Mouse (Mus musculus) frontal cortex, postnatal 36 days (tissue): ENCODE measurements around the gene Phf21a.
"Not testable (repeated sequence)": the region's sequence is repeated elsewhere in the genome, so short reads cannot be mapped to it uniquely, and the experiment has no call there.

Source experiments
- DNase-seq, 2 experiments: peaks; one replicate each; pipeline ENCODE4 v3.0.0; 2022; ENCODE audit warnings: low spot score in 2 of 2

Gene Phf21a

DNA sequence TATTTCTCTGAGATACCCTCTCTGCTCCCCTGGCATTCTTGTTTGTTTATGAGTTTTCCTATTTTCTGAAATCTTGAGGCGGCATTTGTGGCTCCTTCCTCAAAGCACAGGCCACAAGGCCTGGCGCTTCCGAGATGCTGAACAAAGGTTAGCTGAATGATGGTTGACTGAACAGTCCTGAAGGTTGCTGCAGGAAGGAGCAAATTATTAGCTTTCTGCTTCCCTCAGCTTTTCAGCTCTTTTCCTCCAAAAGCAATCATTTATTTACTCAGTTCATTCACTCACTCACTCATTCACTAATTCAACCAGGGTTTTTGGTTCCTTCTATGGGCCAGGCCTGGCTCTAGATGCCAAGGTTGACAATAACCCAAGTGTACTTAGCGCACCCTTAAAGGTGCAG lies 10.7 kb upstream of the Phf21a start:
- DNase-seq: no peak

DNA sequence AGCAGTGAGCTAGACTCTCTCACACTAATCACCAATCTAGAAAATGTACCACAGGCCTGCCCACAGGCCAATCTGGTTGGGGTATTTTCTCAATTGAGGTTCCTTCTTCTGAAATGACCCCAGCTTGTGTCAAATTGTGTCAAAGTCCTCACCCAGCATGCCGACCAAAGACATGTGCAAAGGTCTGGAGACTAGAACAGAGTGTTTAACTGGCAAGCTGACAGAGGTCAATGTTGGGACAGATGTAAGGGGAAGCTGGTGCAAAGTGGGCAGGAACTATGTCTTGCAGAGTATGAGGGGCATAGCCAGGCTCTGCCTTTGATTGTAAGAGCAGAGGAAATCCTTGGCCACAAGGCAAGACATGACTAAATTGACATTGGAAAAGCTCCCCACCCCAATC lies 7.2 kb upstream of the Phf21a start:
- no peak for DNase-seq

DNA sequence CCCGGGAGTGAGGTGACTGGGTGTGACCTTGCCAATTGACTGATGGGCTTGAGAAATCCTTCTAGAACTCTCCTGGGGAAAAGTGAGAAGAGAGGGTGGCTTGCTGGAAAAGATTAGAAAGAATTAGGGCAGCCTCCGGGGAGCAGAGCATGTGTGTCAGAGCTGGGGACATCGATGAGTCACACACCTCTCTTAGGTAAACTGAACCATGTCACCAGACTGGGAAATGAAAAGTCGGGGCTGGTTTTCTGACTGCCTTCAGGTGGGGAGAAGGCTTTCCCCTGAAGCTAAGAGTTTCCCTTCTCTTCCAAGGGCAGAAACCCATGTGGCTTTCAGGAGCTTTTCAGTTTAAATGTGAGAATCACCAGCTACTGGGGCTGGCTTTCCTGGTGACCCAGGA lies 5.9 kb upstream of the Phf21a start:
- DNase-seq: no peak

DNA sequence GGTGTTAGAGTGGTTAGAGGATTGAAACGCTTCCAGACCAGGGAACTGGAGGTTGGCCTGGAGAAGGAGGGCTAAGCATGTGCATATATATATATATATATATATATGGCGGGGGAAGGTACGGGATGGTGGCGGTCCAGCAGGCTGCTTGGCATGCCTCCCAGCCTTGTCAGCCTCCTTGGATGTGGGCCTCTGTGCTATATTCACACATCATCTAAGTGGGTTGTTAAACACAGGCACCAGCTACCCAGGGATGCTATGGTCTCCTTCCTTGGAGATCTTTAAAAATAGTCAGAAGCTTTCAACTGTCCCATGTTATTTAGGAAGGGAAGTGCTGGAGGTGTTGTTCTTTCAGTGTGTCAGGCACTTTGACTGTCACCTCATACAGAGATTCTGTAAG lies 3.1 kb upstream of the Phf21a start:
- peak; percentile 57 to 75 for DNase-seq

DNA sequence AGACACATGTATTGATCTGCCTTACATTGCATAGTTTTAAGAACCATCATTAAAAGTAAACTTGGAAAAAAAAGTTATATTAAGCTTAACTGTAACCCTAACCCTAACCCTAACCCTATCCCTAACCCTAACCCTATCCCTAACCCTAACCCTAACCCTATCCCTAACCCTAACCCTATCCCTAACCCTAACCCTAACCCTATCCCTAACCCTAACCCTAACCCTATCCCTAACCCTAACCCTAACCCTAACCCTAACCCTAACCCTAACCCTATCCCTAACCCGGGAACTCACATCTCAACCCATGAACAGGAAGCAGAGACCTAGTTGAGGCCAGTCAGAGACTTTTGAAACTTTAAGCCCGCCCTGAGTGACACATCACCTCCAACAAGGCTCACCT lies 586 bp downstream of the Phf21a start:
- not testable (repeated sequence) for DNase-seq

DNA sequence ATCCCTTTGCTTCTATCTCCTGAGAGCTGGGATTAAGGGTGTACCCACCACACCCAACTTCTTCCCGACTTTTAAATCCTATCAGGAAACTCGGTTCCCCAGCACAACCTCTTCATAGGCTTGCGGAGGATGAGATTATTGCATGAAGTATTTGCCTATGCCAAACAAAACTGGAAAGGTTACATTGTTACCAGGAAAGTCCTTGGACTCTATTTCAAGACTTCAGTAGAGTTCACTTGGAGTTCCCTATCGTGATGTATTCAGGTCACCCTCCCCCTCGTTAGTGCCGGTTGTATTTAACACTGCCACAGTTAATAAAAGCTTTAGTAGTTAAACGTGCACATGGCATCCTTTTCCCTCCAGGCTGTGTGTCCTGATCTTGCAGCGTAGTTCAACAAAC lies 1.2 kb downstream of the Phf21a start:
- DNase-seq: no peak

DNA sequence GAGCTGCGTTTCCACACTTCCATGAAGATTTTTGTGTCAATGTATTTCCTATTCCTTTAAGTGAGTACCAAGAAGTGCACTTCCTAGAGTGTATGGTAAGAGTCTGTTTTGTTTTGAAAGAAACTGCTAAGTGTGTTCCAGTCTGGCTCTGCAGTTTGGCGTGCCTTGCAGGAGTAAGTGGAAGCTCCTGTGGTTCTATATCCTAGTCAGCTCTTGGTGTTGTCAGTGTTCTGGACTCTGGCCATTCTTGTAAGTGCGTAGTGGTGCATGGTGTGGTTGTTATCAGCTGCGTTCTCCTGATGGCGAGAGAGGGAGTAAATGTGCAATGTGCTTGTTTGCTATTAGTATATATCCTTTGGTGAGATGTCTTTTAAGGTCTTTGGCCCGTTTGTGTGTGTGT lies 7.9 kb downstream of the Phf21a start:
- no peak for DNase-seq

DNA sequence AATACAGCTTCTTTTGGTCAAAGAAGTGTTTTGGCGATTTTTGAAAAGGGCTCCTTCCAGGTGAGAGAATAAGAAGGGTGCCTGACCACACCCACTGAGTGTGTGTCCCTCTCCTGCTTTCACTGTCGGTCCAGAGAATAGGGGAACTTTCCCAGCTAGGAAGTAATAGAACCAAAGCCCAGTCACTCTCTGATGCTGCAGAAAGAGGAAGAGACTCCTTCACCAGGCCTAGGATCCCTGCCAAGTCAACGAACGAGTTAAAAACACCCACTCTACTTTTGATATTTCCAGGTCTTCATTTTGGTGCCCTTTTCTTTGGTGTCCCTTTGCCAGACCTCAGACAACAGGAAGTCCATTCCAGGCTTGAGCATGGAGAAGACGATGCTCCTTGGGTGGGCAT lies 31.6 kb downstream of the Phf21a start:
- DNase-seq: no peak

DNA sequence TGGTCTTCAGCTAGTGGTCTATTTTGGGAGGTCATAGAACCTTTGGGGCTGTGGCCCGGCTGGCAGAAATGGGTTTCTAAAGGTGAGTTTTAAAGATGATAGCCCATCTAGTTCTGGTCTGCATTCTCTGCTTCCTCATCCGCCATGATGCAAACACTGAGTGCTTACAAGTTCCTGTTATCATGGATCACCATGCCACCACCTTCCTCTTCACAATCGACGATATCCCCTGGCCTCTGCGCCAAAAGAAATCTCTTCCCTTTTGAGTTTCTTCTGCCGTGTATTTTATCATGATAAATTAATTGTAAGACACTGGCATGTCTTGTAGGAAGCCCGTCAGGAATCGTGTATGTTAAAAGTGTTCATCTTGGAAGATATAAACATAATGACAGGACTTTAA lies 32.4 kb downstream of the Phf21a start:
- no peak for DNase-seq

DNA sequence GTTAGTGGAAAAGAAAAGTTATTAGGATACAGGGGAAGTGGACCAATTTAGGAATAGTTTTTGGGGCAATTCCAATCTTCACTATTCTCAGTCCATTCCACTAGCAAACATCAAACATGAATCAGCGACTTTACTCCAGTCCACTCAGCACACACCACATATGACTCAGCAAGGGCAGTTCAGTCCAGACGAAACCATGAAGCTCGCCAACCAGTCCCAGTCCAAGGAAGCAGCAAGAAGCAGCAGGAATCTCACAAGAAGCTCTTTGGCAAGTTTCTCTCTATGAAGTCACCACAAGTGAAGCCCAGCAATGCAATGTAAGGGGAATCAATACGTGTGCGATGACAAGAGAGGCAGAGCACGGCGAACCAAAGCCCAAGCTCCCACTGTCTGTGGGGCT lies 37.2 kb downstream of the Phf21a start:
- no peak for DNase-seq

DNA sequence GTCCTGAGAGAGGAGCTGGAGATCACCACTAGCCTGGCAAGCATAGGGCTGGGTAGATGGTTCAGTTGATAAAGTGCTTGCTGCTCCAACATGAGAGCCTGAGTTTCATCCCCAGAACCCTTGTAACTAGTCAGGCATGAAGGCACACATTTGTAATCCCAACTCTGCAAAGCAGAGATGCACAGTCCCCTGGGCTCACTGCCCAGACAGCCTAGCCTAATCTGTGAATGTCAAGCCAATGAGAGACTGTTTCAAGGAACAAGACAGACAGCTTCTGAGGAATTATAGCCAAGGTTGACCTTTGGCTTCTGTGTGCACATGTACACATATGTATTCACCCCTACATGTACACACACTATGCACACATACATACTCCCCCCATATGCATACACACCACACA lies 45.8 kb downstream of the Phf21a start:
- no peak for DNase-seq

DNA sequence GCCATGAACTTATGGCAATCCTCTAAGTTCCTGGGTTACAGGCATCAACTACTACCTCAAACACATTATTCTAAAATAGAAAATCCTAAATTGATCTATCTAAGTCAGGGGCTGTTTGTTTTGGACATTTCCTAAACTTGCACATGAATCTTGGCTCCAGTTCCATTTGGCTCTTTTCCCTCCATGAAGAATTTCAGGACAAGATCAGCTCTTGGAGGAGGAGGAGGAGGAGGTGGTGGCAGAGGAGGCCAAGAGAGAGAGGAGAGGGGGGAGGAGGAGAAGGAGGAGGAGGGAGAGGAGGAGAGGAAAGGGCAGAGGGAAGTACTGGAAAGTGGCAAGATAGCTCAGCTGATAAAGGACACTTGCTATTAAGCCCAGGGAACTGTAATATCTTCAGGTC lies 46.4 kb downstream of the Phf21a start:
- no peak for DNase-seq

DNA sequence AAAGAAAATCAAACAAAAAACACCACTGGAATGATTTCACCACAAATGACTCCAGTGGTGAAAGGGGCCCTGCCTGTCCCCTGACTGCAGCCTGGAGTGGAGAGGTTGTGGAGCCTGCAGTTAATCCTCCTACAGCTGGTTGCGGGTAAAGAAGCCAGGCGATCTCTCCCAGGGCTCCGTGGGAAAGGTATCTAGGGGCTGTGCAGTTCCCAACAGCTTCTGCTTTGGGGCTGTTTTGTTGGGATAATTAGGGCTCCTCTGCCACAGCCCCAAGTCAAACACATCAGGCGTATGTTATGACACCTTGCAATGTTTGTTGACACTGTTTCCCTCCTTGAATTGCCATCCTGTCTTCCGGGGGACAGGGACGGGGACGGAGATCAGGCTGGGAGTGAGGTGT lies 47.5 kb downstream of the Phf21a start:
- DNase-seq: no peak

DNA sequence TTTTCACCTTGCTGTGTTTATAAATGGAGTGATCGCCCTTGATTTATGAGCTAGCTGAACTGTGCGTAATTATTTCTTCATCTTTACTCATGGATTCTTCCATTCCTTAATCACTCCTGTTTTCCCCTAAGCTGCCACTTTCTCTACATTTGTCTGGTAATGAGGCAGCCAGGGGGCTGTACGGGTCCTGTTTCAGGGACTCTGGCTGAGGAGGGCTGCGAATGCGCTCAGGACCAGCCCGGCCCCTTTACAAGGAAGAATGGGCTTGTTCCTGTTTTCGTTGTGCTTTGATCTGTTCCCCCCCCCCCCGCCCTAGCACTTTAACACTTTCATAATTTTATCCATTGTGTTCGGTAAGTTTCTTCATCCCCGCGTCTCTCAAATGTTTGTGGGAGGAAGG lies 48.2 kb downstream of the Phf21a start:
- no peak for DNase-seq

DNA sequence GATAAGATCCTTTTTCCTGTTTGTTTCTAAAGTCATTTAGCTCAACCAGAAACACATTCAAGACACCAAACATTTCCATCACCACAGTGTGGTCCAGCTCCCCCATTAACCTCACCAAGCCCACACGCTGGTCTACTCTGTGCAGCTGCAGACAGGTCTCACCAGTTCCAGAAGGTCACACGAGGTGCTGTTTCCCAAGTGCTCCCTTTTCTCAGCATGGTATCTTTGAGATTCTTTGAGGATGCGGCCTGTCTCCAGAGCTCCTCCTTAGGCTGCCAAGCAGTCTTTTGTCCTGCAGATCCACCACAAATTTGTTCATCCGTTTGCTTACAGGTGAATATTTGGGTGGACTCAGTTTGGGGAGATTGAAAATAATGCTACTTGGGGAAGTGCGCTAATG lies 51.0 kb downstream of the Phf21a start:
- no peak for DNase-seq

DNA sequence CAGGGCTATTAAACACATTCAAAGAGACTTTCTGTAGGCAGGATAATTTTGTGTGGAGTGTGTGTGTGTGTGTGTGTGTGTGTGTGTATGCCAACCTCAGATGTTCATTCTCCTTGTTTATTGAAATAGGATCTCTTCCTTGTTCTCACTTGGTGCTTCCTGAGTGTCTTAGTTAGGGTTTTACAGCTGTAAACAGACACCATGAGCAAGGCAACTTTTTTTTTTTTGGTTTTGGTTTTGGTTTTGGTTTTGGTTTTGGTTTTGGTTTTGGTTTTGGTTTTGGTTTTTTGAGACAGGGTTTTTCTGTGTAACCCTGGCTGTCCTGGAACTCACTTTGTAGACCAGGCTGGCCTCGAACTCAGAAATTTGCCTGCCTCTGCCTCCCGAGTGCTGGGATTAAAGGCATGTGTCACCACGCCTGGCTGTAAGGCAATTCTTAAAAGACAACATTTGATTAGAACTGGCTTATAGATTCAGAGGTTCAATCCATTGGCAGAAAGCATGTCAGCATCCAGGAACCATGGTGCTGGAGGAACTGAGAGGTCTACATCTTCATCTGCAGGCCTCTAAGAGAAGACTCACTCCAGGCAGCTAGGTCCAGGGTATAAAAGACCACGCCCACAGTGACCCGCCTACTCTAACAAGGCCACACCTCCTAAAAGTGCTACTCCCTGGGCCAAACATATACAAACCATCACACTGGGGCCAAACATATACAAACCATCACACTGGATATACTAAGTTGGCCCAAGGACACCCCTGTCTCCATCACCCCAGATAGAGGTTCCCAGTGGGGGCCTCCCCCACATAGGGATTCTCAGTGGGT lies 55.2 kb downstream of the Phf21a start:
- DNase-seq: not testable (repeated sequence)

DNA sequence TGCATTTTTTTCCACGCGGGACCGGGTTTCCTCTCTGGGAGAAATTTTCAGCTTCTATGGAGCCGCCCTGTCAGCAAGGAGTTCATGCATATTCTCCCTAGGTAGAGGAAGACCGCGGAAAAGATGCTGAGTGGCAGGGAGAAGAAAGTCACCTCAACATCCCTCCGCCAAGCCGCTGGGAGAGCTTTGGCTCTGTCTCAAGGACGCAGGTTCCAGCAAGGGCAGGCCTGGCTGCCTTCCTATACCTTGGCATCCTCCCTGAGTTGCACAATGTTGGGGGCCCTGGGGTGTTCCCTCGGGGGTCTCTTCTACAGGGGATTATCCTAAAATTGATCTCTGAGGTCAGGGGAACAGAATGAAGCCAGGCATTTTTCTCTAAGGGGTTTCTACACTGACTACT lies 71.4 kb downstream of the Phf21a start:
- no peak for DNase-seq

DNA sequence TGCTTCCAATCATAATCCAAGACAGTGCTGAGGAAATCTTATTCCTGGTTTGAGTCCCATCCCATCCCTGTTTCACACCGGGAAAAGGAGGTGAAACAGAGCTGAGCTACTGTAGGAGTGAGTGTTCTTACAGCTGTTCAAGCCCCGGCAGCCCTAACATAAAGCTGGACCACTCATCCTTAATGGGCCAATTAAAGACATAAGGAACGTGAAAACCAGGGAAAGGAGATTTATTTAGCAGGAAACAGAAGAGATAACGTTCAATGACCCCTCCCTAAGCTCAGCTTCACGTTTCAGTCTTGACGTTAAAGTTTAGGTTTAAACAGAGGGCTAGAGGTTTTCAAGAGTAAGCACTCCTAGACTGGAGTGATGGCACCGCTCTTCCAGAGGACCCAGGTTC lies 74.0 kb downstream of the Phf21a start:
- no peak for DNase-seq

DNA sequence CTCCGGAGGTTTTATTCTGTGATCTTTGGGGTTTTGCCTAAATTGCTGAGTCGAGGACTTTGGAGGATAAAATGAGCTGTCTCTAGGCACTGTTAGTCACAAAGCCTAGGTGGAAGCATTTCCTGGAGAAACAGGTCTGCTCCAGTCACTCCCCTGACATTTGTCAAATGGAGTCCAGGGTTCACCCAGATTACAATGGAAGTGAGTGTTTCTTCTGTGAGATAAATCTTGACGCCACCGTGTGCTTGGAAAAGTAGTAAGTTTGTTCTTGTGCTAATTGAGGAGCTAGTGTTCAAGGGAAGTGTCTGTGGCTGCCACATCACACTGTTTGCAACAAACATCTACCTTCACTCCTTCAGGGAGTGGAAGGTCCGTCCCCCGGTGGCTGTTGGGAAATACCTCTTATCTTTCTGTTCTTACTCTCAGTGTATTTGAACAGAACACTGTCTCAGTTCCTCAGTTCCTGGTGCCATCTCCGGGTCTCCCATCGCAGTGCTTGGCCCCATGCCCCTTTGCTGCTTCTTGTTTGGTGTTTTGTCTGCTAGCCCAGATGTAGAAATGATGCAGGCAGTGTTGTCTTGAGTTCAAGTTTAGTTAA lies 78.2 kb downstream of the Phf21a start:
- no peak for DNase-seq

DNA sequence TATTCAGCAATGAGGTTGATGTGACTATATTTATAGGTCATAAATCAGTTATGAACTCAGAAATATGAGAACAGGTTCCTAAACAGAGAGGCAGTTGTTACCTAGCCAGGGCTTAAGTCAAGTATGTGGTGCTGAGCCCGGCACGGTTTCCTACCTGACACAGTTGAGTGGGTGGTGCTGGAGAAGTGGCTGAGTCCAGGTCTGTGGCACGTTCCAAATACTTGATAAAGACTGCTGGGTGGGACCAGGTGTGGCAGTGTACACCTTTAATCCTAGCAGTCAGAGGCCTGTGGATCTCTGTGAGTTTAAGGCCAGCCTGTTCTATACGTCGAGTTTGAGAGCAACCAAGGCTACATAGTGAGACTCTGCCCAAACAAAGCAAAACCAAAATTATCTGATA lies 79.4 kb downstream of the Phf21a start:
- no peak for DNase-seq

DNA sequence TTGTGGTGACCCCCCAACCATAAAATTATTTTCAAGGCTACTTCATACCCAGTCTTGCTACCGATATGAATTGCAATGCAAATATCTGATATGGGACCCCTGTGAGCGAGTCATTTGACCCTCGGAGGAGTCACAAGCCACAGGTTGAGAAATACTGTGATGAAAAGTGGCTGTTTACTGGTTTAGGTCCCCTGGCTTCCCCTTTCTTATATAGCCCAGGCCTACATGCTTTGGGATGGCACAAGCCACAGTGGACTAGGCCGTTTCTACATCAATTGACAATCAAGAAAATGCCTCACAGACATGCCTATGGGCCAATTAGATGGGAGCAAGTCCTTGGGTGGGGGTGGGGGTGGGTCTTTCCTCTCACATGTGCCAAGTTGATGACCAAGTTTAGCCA lies 80.3 kb downstream of the Phf21a start:
- DNase-seq: no peak

DNA sequence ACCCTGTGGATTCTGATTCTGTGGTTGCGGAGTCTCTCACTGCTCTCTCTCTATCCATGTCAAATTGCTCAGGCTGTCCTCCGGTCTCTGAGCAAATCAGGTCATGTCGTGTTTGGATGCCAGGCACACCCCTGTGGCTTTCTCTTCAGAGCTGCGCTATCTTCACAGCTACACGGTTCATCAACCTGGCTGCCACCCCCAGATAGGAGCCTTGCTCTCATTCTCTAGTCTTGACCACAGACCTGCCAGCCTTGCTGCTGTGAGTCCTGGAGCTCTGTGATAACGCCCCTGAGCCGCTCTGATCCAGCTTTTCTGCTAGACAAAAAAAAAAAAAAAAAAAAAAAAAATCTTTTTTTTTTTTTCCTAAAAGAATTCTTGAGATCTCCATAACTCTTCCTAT lies 81.3 kb downstream of the Phf21a start:
- DNase-seq: no peak

DNA sequence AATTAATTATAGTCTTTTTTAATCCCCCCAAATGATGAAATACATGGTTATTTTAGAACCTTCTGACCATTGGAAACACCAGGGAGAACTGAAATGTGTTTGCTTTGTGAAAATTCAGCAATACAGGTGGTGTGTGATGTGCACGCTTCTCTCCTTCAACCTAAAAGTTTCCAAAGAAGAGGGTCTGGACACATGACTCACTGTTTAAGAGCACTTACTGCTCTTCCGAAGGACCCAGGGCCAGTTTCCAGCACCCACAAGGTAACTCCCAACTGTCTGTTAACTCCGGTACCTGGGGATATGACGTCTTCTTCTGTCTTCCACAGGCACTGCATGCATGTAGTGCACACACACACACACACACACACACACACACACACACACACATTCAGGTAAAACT lies 82.1 kb downstream of the Phf21a start:
- DNase-seq: no peak

DNA sequence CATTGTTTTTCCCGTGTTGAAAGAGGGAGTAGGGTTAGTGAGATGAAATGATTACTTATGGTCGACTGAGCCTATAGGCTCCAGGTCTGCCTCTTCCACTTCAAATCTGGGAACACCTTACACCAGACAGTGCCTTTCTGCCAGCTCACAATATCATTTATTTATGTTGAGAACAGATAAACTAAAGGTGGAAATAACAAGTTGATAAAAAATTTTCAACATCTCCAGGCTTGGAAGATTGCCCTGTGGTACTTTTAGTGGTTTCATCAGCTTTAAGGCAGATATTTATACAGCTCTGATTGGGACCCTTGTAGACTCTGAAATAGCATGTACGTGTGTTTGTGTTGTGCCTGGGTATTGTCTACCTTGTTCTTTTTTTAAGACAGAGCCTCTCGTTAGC lies 83.4 kb downstream of the Phf21a start:
- DNase-seq: no peak
